Mouse (Mus musculus) ES-E14 (cell line): ENCODE measurements at regions not wholly inside any gene's neighbourhood (a gene's known extent, or its start where the extent isn't known, plus 50 kb on each side); places are given as distances from the start of the nearest gene placed in this dataset.
A peak's percentile ranks its signal among the peaks of the same experiment; 100 is the strongest.

Experiments used
- DNase-seq: peaks from one replicate; pipeline ENCODE4 v3.0.0-alpha.2; 2013; ENCODE audit warnings: low read depth, low spot score
- H3K27ac ChIP-seq: 2 replicates; pipeline ENCODE4 v1.5.1; 2012; ENCODE audit warnings: low read depth, mild to moderate bottlenecking, low read length, moderate library complexity, mixed read lengths; ENCODE audit not compliant: poor library complexity, insufficient read depth, severe bottlenecking
- H3K36me3 ChIP-seq: 2 replicates; pipeline ENCODE4 v1.6.1; 2012; ENCODE audit warnings: mild to moderate bottlenecking, low read length, moderate library complexity, mixed read lengths; ENCODE audit not compliant: control insufficient read depth, poor library complexity, insufficient read depth, severe bottlenecking
- H3K4me1 ChIP-seq, 2 experiments: fragments of 150-350 bp in 1 of 2; sonication (generic) in 1 of 2; 2 replicates each; pipeline ENCODE4 v1.6.1; 2012; ENCODE audit warnings: low read length in 2 of 2, mild to moderate bottlenecking in 1 of 2, mixed read lengths in 1 of 2; ENCODE audit not compliant: control insufficient read depth in 2 of 2, insufficient read depth in 2 of 2, poor library complexity in 1 of 2
- H3K4me3 ChIP-seq, 2 experiments: fragments of 150-350 bp in 1 of 2; sonication (generic) in 1 of 2; 2 replicates each; pipeline ENCODE4 v1.5.1; 2012; ENCODE audit warnings: low read length in 2 of 2, low read depth in 1 of 2, mild to moderate bottlenecking in 1 of 2, mixed read lengths in 1 of 2; ENCODE audit not compliant: insufficient read depth in 1 of 2, poor library complexity in 1 of 2, severe bottlenecking in 1 of 2
- H3K9ac ChIP-seq: 2 replicates; pipeline ENCODE4 v1.6.1; 2012; ENCODE audit warnings: low read depth, mild to moderate bottlenecking, low read length, mixed read lengths; ENCODE audit not compliant: poor library complexity, insufficient read depth, severe bottlenecking
- H3K9me3 ChIP-seq: fragments of 150-350 bp; sonication (generic); 2 replicates; pipeline ENCODE4 v1.6.1; 2012; ENCODE audit warnings: low read depth, mild to moderate bottlenecking, low read length; ENCODE audit not compliant: control insufficient read depth, insufficient read depth
- CHD2 ChIP-seq: IDR thresholded peaks from 2 replicates; pipeline ENCODE4 v1.6.1; 2014; ENCODE audit warnings: mild to moderate bottlenecking, low read depth, low read length, inconsistent platforms
- HCFC1 ChIP-seq: IDR thresholded peaks from 2 replicates; pipeline ENCODE4 v1.6.1; 2012; ENCODE audit warnings: low read length, inconsistent platforms, borderline replicate concordance; ENCODE audit not compliant: insufficient read depth
- MAFK ChIP-seq: IDR thresholded peaks from 2 replicates; pipeline ENCODE4 v1.6.1; 2014; ENCODE audit warnings: mild to moderate bottlenecking, low read depth, low read length, inconsistent platforms; ENCODE audit not compliant: insufficient read depth
- ZC3H11A ChIP-seq: IDR thresholded peaks from 2 replicates; pipeline ENCODE4 v1.6.1; 2012; ENCODE audit warnings: low read depth, mild to moderate bottlenecking, inconsistent platforms, low read length, borderline replicate concordance
- ZNF384 ChIP-seq: IDR thresholded peaks from 2 replicates; pipeline ENCODE4 v1.6.1; 2012; ENCODE audit warnings: low read depth, low read length, inconsistent platforms
- in situ Hi-C, 2 experiments: fragments of 600-800 bp; cut with MboI; formaldehyde crosslinking; loops; one replicate each; pipeline ENCODE4 v1.15.1; 2025; ENCODE audit warnings: low sequenced_read_pairs in 2 of 2, inconsistent platforms in 1 of 2; ENCODE audit not compliant: unreplicated experiment in 2 of 2

DNA sequence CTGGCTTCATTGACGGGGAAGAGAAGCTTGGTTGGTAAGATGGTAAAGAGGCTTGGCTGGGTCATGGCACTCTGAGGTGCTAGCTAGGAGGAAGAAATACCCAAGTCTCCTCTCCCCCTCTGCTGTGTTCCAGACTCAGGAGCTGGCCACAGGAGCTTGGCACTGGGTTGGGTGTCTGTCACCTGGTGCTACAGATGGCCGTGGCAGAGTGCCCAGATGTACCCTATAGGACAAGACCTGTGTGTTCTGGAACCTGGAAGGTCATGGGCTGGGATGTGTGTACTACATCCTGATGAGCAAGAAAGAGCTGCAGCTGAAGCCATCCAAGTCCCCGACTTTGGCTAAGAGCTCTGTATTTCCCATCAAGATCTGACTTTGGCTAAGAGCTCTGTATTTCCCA is 72.4 kb downstream of the Nupl2 start:
- Histone ChIP-seq H3K9me3 (no peaks in the 10 kb centered on the region), H3K36me3 (no peaks in the 10 kb centered on the region), H3K4me3 (no peak overlapping the region), H3K4me1 (peaks cover 2 to 9% of the 10 kb centered on the region in 2 experiments), H3K9ac (no peak overlapping the region), H3K27ac (no peak overlapping the region)
- TF ChIP-seq CHD2 = no peak
- DNase-seq = no peak
- in situ Hi-C loops = no loop called here

DNA sequence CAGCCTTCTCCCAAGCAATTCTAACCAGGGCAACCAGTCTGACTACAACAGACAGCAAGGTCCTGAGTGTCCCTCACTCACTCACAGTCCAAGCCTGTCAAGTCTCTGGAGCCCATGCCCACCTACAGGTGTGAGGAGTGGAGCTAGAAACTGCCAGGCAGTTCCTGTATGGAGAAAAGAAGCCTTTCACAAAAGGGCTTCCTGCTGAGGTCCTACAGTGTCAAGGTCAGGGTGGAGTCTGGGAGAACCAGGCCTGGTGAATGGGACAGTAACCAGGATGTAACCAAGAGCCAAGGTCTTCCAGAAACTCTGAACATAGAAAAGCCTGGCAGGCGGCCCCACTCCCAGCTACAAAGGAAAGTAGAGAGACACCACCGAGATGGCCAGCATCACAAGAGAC is 74.2 kb downstream of the Nupl2 start:
- H3K4me3 ChIP-seq = no peak overlapping the region
- H3K4me1 ChIP-seq = peaks cover 2 to 9% of the 10 kb centered on the region in 2 experiments
- in situ Hi-C loops = no loop called here
- DNase-seq = peak; percentile 33
- no peaks in the 10 kb centered on the region for H3K36me3 ChIP-seq
- no peak overlapping the region for H3K9ac ChIP-seq
- no peak overlapping the region for H3K27ac ChIP-seq
- H3K9me3 ChIP-seq = no peaks in the 10 kb centered on the region
- TF ChIP-seq ZC3H11A (no peak), ZNF384 (no peak), HCFC1 (no peak), MAFK (no peak), CHD2 (no peak)

DNA sequence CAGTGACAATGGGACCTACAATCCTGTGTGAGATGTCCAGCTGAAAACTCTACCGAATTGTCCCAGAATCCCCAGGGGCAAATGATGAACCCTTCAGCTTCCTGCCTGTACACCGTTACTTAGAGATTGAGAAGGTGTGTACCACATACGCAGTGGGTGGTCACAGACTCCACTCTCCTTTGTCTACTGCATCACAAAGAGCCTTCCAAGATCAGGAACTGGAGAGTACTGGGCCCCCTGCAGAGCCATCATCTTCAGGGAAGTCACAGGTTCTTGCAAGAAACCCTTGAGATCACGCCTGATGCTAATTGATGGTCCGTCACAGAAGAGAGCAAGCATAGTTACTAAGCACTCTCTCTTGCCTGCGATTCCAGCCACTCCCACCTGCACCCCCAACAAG is 79.4 kb downstream of the Nupl2 start:
- in situ Hi-C loops = no loop called here
- H3K9me3 ChIP-seq = no peaks in the 10 kb centered on the region
- no peak overlapping the region for H3K9ac ChIP-seq
- TF ChIP-seq MAFK = no peak
- no peak for TF ChIP-seq ZNF384
- TF ChIP-seq HCFC1 = no peak
- no peak for DNase-seq
- no peak overlapping the region for H3K4me3 ChIP-seq
- H3K27ac ChIP-seq = no peak overlapping the region
- H3K4me1 ChIP-seq = 0 out of 4 replicates have a peak, but pooled peaks cover 0 to 3% of the 10 kb centered on the region in 2 experiments
- H3K36me3 ChIP-seq = no peaks in the 10 kb centered on the region

DNA sequence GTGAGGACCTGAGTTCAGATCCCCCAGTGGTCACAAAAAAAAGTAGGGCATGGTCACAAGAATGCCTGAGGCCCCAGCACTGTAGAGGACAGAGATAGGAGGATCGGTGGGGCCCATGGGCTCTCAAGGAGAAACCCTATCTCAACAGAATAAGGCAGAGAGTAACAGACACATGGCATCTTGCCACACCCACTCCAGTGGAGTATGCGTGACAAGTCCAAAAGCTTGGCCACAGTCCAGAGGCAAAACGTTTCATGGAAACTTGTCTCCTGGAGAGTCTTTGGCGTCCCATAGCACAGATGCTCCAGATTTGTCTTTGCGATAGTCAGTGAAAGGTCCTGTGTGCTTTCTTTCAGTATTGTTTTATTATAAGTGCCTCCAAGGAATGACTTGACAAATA is 90.7 kb downstream of the Nupl2 start:
- DNase-seq = no peak
- Histone ChIP-seq H3K4me1 (no peaks in the 10 kb centered on the region), H3K27ac (no peak overlapping the region), H3K9me3 (no peaks in the 10 kb centered on the region), H3K4me3 (no peak overlapping the region), H3K36me3 (no peaks in the 10 kb centered on the region), H3K9ac (no peak overlapping the region)
- no peak for TF ChIP-seq HCFC1
- in situ Hi-C loops = no loop called here

DNA sequence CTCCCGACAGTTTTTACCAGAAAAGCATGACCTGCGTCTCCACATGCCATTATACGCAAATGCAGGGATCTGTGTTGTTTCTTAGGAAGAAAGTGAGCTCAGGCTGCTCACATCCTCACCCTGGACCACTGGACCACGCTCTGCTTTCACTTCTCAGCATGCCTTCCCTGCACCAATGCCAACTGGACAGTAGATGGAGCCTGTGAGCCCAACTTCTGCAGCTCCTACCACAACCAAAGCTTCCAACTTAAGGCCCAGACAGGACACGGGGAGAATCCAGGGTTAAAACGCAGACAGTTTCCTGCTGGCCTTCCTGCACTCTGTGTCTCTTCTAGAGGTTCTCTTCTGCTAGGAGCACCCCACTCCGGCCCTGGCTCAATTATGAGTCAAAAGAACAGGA is 90.3 kb downstream of the Kcnh2 start:
- no peaks in the 10 kb centered on the region for H3K9me3 ChIP-seq
- peak; percentile 71 for DNase-seq
- in situ Hi-C loops = no loop called here
- H3K9ac ChIP-seq = no peak overlapping the region
- no peak overlapping the region for H3K4me3 ChIP-seq
- H3K27ac ChIP-seq = no peak overlapping the region
- H3K36me3 ChIP-seq = no peaks in the 10 kb centered on the region
- TF ChIP-seq ZC3H11A (peak; percentile 60; the same call in 1 of the 2 replicates), MAFK (no peak), HCFC1 (no peak), ZNF384 (no peak)
- peaks cover 4 to 18% of the 10 kb centered on the region in 2 experiments; a peak in 2 of 4 replicates for H3K4me1 ChIP-seq
